Mouse (Mus musculus) megakaryocyte-erythroid progenitor cell, adult 5 weeks (primary cell): ENCODE data around the gene Zfp36l1. TPM values are rescaled to one million over a fixed set of nuclear protein-coding genes. Genes with fewer than 3 reads are reported as not detected.

Experiments used
- polyA plus RNA-seq: library from polyadenylated mRNA; stranded (reverse); fragments of >175 nt; gene quantifications from 2 replicates; pipeline ENCODE4 v1.2.3, GENCODE M21; 2012

The Zfp36l1 gene
- 271 and 273 TPM in 2 replicates for polyA plus RNA-seq

GRCm38 (mm10) chr12:80112852-80113551 is at the start of gene Zfp36l1:
Gene Zfp36l1 (minus strand): TSS chr12:80113013.

Other genes with a start within 250 kb of the Zfp36l1 start
- gene Actn1, start 147.4 kb upstream of the Zfp36l1 start, polyA plus RNA-seq = 32.8 and 42.8 TPM in 2 replicates